Mouse (Mus musculus) embryo, embryonic 11 days (tissue): Measurements from ENCODE around the gene Ptprd.
A peak's percentile ranks its signal among the peaks of the same experiment; 100 is the strongest.

ENCODE experiments used
- DNase-seq: peaks from one replicate; pipeline ENCODE4 v3.0.0-alpha.2; 2015

Gene Ptprd

DNA sequence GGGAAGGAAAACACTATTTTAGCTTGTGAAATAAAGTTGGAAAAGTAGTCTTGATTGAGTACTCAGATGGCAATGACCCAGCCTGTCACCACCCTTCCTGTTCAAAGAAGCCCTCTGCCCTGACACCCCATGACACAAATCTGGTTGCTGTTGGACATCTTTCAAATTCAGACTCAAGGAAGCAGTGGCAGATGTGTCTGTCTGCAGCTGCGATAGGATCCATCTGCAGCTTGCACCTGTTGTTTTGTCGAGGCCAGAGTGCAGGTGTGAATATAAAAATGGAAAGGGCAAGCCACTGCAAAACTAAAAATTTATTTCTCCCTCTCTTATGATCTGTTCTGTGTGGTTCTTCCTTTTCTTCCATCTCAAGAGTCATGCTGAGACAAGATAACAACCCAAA lies 978.5 kb downstream of the Ptprd start:
- no peak for DNase-seq

DNA sequence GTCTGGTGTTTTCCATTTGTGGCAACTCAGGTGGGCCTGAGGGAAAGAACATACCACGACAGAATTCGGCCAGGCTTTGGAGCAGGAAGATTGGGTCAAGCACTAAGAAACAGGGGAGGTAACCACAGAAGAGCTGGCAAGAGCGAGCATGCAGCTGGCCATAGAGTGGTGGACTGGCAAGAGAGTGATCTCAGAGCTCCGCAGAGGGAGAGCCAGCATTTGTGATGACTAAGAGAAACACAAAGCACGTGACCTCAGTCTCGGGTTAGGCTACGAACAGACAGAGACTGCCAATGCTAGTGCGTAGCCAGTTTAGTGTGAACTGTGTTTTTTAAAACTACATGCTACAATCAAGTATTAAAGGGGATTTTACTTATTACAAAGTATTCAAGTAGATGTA lies 1042.9 kb downstream of the Ptprd start:
- DNase-seq = no peak

DNA sequence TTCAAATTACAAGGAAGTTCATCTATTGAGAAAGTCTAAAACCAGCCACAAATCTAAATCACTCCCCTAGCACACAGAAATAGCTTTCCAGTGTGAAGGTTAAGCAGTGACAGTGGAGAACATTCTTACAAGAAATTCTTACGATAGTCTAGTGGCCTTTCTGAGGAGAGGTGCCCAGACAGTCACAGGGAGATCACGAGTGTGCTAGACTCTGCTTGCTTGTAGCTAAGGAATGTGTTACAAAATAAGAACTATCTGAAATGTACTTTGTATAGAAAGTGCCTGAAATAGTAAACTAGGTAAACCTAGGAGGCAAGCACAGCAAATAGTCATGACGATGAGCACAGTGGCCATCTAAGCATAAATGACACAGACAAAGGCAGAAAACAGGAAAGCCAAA lies 1054.2 kb downstream of the Ptprd start:
- DNase-seq = no peak

DNA sequence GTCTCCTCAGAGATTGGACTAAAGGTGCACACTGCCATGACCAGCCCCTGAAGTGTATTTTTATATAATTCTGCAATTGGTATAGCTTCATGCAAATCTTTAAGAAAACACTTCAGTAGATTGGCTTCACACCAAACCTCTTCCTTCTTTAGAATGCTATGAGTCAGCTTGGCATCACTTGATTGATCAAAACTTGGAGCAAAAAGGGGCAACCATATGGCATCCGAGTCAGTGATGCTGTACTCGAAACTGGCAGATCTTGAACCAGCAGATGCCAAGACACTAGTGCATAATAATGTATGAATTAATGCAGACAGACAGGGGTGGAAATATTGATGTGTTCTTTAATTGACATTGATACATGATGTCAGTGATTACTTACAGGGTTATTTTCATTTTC lies 1056.2 kb downstream of the Ptprd start:
- no peak for DNase-seq

DNA sequence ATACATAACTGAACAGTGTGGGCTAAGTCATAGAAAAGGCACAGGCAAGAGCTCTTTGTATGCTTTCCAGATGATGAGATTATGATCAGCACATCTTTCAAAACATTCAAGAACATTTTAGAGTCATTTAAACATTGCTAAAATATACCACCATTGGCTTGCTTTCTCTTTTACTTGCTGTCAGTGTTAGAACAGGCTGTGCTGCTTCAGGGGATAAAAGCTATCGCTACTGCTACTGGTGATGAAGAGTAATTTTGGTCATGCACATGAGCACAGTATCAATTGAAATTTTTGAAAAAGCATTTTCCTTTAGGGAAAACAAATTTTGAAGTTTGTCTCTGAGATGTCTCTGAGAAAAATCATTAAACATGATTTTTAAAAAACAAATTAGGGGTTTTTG lies 1056.7 kb downstream of the Ptprd start:
- DNase-seq = no peak

DNA sequence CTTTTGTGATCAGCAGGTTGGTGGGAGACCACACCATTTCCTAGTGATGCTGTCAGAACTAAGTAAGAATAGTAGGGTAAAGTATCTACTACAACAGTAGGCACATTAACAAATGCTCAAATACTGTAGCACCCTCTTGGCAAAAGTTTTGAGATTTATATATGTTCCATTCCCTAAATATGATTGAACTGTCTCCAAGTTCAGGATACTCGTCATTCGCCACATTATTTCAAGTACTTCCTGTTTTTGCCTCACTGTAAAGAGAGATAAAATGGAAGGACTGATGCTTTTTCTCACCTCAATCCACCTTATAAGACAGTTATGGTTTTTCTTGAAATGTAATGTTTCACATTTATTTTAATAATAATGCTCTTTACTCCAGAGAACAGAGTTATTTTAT lies 1086.9 kb downstream of the Ptprd start:
- no peak for DNase-seq

DNA sequence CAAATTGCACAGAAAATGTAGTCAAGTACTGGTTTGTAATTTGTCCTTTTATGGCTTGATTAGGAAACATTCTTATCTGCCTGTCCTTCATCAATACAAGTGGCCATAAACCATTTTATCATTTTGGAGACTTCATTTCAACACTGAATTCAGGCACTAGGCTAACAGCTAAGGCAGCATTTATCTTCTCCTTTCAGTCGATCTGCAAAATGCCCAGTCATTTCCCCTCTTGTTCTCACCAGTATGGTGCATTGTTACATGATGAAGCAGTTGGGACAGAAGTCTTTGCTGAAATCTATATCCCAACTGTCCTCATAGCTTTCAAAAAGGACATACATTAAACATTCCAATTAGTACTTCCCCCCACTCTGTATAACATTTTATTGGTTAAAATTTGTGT lies 1100.9 kb downstream of the Ptprd start:
- DNase-seq = no peak

DNA sequence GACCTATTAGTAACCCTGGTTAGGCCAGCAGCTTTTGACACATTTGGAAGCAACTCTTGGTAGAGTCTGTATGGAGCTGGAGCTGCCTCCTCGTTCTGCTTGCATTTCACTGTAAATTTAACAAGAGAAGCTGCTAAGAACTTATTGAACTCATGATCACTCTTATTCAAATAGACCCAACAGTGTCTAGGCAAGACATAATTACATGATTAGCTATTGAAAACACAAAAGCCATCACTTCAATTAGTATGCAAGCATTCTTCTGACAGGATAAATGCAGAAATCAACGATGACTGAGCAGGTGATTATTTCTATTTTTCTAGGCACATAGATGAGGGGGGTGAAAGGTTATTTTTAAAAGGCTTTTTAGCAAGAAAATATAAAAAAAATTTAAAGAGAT lies 1104.5 kb downstream of the Ptprd start:
- no peak for DNase-seq

DNA sequence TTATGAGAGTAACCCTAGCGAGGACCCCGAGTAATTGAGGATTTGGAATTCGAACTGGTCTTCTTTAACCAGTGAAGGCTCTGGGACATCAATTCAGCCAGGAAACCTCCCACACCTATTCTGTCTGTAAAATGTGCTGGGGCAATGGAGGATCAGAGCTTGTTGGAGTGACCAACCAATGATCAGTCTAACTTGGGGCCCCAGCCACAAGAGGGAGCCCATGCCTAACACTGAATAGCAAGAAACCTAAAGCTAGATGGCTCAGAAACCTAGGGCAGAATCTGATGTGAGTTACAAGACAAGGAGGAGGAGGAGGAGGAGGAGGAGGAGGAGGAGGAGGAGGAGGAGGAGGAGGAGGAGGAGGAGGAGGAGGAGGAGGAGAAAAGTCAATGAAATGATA lies 1128.6 kb downstream of the Ptprd start:
- DNase-seq = peak; percentile 68

DNA sequence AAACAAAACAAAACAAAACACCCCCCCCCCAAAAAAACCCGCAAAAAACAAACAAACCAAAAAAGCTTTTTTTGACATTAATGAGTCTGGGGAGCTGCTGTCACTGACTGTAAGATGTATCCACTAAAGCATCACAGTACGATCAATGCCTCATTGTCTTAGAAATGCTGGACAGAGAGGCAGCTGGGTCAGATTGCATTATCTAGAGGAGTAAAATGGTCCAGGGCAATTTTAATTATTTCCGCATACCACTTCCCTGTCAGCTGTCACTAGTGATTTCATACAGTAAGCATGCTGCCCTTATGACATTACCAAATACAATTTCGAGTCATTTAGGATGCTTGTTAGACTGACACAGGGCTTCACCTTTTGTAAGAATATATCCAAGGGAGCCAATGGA lies 1134.2 kb downstream of the Ptprd start:
- no peak for DNase-seq

DNA sequence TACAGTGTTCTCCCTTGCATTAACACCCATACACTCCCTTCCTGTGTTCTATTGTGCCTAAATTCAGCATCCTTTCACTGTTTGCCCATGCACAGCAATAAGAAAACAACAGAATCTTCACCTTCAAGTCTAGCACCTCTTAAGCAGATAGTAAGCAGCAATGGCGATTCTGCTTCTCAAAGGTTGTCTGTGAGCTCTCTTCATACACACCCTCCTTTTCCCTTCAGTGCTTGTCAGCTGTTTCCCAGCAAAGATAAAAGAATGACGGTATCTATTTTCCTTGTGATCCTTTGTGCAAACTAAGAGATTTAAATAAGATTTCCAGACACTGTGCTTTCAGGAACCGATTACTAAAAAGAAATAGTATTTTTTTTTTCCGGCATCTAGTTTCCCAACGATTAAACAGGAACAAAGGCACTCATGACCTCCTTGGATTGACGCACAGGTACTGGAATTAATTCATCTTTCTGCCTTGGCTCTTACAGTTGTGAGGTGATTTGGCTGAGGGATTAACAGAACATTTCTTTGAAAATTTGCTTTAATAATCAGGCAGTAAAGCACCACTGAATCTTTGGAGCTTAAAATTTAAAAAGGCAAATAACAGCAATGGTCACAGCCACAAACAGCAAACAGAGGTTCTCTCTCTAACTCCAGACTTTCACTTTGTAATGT lies 1161.1 kb downstream of the Ptprd start:
- DNase-seq = no peak

DNA sequence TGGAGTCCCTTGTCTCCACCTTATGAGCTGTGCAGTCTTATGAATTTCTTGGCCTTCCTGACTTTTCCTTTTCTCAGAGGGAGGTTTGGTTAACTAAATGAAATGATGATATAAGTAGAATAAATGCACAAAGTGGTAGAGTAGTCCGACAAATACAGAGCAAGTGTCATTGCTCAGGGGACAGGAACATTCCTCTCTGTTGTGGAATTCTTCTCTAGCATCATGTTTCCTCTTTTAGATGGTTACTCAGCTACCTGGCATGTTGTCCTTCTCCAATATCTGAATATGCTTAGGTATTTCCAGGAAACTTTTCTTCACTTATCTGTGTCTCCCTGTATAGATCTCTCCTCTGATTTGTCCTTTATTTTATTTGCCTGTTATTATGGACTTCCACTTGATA lies 1207.3 kb downstream of the Ptprd start:
- no peak for DNase-seq

DNA sequence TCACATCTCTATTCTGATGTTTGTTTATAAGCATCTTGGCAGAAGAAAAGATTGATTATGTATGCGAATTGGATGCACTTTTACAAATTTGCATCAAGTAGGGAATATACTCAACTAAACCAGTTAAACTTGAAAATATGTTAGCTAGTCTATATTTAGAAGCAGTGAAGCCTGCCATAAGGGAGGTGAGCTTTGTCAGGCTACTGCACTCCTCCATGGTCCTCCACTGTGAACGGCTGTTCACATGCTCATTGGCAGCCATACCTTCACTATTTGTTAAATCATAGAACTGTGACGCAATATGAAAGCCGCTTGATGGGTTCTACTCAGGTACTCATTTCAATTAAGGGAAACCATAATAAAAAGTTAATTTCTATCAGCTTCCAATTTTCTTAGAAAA lies 1215.6 kb downstream of the Ptprd start:
- DNase-seq = no peak

DNA sequence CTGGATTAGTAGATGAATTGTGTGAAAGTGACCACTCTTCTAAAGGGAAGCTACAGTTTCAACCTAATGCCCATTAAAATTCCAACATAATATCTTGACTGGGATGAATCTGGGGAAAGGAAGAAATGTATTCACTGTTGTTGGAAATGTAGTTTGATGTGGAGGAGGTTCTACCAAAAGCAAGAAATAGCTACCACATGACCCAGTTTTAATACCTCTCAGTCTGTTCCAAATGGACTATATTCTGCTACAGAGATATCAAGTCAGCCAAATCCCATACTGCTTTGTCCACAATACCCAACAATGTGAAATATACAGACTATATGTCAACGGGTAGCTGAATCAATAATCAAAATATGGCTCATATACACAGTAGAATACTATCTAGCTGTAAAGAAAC lies 1221.8 kb downstream of the Ptprd start:
- DNase-seq = no peak

DNA sequence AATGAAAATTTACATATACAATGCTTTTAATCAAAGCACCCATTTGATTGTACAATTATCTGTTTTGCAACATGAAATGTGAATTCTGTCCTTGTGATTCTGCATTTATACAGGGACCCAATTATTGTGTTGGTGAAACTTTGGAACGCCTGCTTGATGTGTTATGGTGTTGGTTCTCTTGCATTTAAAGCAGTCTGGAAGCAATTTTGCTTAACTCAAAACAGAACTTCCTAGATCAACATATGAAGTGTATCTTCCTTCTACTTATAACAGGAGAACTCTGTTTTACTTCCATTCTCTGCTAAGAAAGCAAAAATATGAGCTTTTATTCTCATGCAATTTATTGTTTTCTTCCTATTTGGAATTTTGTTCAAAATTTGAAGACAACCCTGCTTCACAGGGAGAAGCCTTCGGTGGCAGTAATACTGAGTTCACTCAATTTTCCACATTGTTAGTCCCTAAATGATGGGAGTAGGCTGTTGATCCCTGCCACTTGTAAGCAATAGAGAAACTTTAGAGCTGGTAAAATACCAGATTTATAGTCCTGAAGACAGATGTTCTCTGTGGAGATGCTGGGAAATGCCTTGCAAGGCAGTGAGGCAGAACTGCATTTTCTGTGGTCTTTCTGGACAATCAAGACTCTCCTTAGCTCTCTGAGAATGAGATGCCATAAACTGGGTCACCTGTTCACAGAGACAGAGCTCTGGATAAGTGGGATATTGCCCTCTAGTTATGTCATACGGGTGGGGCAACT lies 1234.5 kb downstream of the Ptprd start:
- peak; percentile 14 for DNase-seq

DNA sequence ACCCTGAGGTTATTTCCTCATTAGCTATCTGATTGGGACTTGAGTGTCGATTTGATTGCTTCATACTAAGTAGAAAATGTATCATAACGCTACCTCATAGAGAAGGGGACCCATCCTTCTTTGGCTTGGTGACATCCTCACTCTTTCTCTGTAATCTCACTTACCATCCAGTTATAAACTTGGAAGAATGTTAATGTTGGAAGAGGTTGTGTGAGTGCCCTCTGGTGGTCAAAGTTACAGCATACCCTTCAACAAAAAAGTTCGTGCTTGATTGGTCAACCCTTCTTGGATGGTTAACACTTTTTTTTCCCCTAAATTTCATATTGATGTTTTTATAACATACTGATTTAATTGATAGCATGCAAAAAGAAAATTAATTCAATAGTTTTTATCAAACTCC lies 1263.5 kb downstream of the Ptprd start:
- peak; percentile 66 for DNase-seq

DNA sequence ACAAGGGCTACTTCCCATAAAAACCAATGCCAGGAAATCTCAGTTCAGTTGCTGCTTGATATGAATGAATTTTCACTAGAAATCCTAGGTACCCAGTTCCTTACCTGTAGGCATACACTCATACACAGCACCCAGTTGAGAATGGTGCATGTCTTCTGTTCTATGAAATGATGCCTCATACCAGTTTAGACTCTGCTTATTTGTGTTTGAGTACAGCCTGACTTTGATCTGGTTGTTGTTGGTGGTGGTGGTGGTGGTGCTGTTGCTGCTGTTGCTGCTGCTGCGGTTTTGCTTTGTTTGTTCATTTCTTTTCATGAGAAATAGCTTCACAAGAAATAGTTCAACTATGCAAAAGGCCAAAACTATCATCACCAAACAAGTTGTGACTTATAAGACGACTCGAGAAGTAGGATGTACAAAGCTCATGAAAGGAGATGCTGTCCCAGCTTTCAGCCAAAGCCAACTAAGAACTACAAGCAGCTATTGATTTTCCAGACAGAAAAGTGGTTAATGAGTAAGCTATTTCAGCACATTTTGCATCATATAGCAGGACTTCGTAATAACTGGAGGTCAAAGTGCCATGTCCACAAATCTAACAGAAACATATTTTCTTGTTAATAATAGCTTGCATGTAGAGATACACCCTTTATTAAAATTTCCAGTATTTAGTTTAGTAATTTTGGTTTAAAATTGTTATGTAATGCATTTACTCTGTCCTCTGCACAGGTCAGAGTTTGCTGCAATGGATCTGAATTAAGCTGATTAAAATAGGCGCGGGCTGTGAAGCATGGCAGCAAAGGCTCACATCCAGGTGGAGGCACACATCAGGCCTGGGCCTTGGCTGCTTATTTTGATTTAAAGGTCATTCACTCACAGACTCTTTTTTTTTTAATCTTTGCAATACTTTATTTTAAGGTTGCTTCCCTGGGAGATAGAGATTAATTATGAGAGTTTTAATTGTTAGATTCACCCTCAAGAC lies 1270.1 kb downstream of the Ptprd start:
- no peak for DNase-seq

DNA sequence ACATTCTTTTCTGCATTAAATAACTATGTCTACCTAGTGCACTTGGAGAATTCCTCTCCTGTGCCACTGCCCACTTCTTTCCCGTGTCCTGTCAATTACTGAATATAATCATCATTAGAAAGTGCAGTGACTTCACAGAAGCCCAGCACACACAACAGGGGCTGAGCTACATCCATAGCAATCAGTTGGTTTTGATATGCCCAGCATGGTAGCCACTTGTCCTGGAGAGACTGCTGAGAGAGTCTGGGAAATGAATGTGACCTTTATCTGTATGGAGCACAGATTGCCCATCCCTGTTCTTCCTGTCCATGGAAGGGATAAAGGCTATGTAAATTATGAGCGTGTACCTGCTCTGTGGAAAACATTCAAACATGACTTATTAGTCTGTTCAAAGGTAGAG lies 1280.2 kb downstream of the Ptprd start:
- DNase-seq = no peak

DNA sequence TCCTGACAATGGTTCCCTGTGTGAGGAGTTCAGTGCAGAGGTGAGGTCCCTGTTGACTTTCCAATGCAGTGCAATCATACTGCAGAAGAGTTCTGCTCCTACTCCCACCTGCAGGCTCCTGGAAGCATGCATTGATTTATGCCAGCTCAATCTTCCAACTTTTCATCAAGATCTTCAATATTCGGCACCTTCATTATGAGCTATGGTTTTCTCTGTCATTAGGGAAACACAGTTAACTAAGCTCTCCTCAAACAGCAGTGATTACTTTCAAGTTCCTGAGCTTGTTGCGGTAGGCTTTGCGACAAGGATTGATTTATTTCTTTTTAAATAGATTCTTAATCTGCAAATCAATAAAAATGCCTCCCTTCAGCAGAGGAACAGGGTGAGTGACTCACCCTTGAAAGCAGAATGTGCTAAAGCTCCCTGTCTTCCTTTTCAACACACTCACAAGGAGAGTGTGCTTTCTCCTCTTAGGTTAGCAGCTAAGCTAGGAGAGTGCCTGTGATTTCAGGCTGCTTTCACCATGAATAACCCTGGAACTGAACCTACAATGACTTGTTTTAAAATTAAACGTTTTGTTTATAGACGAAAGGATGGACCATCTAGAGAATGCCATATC lies 1298.1 kb downstream of the Ptprd start:
- no peak for DNase-seq

DNA sequence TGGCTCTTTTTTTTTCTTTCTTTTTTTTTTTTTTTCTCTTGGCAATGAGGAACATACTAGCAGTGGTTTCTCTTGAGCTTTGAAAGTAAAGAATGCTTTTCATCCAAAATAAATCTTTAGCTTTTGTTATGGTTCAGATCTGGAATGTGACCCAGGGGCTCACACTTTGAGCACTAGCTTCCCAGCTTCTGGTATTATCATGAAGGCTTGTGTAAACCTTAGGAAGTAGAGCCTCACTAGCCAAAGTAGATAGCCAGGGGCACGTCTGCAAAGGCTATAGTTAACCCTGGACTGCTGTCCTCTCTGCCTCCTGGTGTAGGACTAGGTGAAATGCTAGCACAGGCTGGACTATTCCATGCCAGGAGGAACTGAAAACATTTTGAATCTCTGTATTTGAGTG lies 1310.1 kb downstream of the Ptprd start:
- peak; percentile 21 for DNase-seq

DNA sequence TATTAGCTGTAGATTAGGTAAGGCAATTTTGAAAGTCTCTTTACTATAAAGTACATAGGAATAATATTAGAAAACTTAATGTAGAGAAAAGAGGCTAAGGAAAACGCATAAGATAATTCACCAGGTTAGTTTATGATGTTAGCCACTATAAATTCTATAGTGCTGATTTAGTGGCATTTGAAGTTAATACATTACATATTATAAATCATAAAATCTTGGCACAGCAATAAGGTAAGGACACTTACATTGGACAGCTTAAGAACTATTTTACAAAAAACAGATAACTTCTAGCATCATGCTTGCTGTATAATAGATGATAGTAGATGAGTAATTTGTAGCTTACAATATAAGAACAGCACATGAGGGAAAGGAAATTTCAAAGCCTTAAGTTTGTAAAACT lies 1322.1 kb downstream of the Ptprd start:
- DNase-seq = no peak

DNA sequence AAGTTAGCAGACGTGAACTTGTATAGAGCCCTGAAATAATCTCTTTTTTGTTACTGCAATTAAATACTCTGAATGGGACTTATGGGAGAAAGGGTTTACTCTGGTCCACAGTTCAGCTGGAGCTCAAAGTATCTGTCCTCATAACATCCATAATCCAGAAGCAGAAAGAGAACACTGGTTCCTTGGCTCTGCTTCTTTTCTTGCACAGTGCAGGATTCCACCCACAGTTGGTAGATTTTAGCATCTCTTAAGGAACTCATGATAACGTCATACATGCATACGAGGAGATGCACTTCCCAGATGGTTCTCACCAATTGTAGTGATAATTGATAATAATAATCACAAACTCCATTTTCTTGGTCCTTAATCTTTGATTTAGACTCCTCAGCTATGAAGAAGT lies 1330.2 kb downstream of the Ptprd start:
- no peak for DNase-seq

DNA sequence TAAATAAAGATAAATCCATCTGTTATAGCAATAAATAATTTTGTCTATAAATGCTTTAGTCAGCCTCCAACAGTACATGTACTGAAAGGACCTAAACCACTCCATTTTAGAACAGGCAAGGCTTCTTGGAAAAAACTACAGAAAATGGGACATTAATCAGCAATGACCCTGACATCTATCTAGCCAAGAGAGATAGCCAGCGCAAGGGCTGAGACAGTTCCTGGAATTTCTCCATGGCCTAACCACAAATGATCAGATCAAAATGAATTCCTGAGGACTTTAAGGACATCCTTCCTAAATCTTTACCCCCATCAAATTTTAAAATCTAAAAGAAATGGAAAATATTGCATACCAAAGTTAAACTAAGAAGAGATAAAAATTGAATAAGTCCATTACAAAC lies 1340.8 kb downstream of the Ptprd start:
- DNase-seq = no peak
